Mouse (Mus musculus) cortical plate, adult 2 months (tissue): Measurements from ENCODE around the gene Tceanc. TPM values are rescaled to one million over a fixed set of nuclear protein-coding genes. Genes with fewer than 3 reads are reported as not detected.

Source experiments
- H3K27ac ChIP-seq: fragments of 200-500 bp; 2 replicates; pipeline ENCODE4 v1.5.1; 2012; ENCODE audit warnings: low read length, control low read depth, inconsistent platforms; ENCODE audit not compliant: insufficient read depth
- H3K4me1 ChIP-seq: fragments of 200-500 bp; 2 replicates; pipeline ENCODE4 v1.6.1; 2011; ENCODE audit warnings: low read length; ENCODE audit not compliant: control insufficient read depth, insufficient read depth
- H3K4me3 ChIP-seq: fragments of 200-500 bp; 2 replicates; pipeline ENCODE4 v1.5.1; 2011; ENCODE audit warnings: mild to moderate bottlenecking, low read length, control low read depth; ENCODE audit not compliant: insufficient read depth
- CTCF ChIP-seq: fragments of 200-500 bp; IDR thresholded peaks from 2 replicates; pipeline ENCODE4 v1.5.1; 2011; ENCODE audit warnings: mild to moderate bottlenecking, control low read depth, low read length; ENCODE audit not compliant: insufficient read depth; ENCODE audit errors: extremely low read depth
- POLR2A ChIP-seq: fragments of 200-500 bp; IDR thresholded peaks from 2 replicates; pipeline ENCODE4 v1.6.1; 2011; ENCODE audit warnings: mild to moderate bottlenecking, low read length, control low read depth; ENCODE audit not compliant: insufficient read depth; ENCODE audit errors: extremely low read depth
- polyA plus RNA-seq: library from polyadenylated mRNA; depleted of rRNA; stranded (reverse); fragments of >200 nt; gene quantifications from 2 replicates; pipeline ENCODE4 v1.2.3, GENCODE M21; 2012; rRNA removed

Tceanc gene
- polyA plus RNA-seq: 1.3 and 1.4 TPM in 2 replicates

DNA sequence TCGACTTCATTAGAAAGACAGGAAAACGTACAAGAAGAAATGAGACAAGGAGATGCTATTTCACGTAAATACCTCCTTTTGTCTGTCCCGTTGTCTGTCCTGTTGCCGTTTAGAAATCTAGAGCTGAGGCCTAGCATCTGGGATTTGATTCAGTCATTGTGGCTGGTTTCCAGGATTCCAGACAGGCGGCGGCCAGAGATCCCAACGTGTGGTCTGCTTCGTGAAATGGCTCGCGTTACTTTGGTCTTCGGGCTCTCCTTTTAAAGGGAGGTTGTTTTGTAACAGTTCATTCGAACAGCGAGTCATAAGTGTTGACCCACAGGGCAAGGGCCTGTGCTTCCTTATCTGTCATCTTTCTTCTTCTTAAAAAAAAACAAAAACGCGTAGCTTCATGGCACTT is at the start of gene Tceanc:
Tceanc (minus strand) TSS at position 223 of the 400 bp plus-strand sequence.
- Histone ChIP-seq H3K27ac (no peak within 1 kb of the TSS), H3K4me1 (no peaks in the 10 kb centered on the region), H3K4me3 (no peak within 1 kb of the TSS)
- TF ChIP-seq POLR2A (no peak), CTCF (no peak)

DNA sequence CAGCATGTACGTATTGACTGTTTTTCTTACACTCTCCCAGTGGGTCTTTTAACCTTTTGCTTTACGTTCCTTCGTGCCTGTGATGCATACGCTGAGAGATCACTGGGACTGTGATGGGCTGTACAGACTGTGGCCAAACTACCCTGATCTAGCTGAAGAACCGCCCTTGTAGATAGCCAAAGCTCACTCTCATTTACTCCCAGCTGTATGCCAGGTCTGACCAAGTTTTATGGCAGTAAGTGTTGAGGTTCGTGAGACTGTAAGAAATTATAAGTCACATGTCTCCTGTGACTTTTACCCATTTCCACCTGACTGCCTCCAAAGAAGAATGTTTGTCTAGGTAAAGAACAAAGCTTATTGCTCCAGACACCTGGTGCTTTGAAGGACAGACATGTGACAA is 47.6 kb upstream of the Tceanc start:
- TF ChIP-seq POLR2A (no peak), CTCF (no peak)
- no peaks in the 10 kb centered on the region for H3K4me1 ChIP-seq
- H3K27ac ChIP-seq: no peak overlapping the region
- no peak overlapping the region for H3K4me3 ChIP-seq

DNA sequence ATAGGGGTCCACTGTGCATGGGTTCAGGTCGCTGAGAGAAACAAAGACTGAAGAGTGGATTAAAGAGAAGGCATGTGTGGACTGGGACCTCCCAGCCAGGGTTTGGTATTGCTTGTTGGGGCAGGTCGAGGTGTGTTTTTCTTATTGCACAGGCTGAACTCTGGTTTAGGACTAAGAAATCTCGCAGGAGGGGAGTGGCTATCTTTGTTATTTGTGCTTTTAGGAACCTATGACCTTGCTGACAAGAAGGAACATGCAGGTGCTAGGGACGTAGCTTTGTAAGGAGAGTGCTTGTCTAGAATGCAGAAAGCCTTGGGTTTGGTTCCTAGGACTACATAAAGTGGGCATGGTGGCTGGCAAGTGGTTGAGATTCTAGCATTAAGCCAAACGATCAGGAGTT is 47.0 kb upstream of the Tceanc start:
- Histone ChIP-seq H3K27ac (no peak overlapping the region), H3K4me3 (no peak overlapping the region), H3K4me1 (no peaks in the 10 kb centered on the region)
- TF ChIP-seq CTCF: no peak
- no peak for TF ChIP-seq POLR2A

DNA sequence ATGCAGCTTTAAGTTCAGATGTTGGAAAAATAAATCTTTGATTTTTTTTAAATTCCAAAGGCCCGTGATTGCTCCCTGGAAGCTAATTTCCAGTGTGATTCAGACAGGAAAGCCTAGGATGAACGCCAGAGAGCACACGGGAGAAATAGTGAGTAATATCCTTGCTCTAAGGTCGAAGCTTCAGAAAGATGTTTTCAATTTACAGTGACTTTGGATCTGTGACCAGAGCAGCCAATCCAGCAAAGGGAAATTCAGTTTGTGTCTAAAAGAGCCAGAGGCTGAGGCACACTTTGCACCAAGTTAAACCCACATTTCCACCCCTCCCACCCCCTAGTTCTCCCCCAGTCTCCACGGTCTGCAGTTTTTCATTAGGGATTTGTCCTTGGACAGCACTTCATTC is 46.5 kb upstream of the Tceanc start:
- no peak overlapping the region for H3K27ac ChIP-seq

DNA sequence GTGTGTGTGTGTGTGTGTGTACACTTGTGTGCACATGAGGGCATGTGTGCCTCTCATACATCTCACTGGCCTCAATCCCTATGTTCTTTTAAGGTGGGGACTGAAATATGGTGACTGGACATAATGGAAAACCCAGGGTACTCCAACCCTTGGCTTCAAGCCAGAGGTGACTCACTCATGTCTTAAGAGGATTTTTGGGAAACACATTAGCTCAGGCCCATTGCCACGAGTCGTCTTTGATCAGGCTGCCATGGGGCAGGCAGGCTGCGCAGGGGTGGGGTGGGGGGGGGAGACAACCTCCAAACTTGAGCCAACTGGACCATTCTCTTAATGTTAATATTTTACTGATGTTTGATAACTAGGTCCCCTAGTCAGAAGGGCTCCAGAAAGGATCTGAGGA is 41.0 kb upstream of the Tceanc start:
- no peak for TF ChIP-seq CTCF
- TF ChIP-seq POLR2A: no peak
- Histone ChIP-seq H3K4me1 (no peaks in the 10 kb centered on the region), H3K4me3 (no peak overlapping the region), H3K27ac (no peak overlapping the region)

More for the DNA sequence above, 46.5 kb upstream of the Tceanc start:
- TF ChIP-seq CTCF: no peak
- no peak for TF ChIP-seq POLR2A
- Histone ChIP-seq H3K4me1 (no peaks in the 10 kb centered on the region), H3K4me3 (no peak overlapping the region)

DNA sequence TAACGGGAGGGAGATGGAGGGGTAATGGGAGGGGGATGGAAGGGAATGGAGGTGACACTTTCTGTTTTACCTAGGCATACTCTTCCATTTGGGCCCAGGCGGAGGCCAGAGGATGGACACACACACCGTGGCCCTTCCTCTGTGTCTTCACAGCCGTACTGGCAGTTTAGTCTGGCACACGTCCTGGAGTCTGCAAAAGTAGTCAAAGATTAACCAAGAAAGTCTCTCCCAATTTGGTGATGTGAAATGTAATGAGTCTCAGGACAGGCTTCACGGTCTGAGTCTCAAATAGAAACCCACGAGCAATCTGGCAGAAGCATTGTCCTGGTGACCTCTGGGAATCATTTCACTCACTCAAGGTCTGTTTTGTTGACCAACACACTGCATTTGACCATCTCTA is 34.0 kb upstream of the Tceanc start:
- TF ChIP-seq POLR2A: no peak

DNA sequence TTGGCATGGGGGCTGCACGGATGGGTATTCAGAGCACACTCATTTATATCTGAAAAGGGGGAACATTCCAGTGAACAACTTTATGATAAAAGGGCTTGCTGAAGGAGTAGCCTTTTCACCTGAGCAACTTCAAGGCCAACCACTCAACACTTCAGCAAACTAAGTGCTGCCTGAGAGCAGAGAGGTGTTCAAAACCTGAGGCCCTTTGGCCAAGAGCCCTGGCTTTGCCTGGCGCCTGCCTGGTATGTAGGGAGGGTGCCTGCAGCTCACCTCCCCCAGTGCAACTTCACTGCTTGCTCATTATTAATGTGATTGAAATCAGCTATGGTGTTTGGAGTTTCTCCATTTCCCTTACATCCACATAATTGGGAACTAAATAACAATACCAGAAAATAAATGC is 28.1 kb upstream of the Tceanc start:
- Histone ChIP-seq H3K4me1 (no peaks in the 10 kb centered on the region), H3K27ac (no peak overlapping the region), H3K4me3 (no peak overlapping the region)
- TF ChIP-seq CTCF: no peak

More for the DNA sequence above, 34.0 kb upstream of the Tceanc start:
- H3K4me1 ChIP-seq: no peaks in the 10 kb centered on the region
- H3K4me3 ChIP-seq: no peak overlapping the region
- no peak overlapping the region for H3K27ac ChIP-seq

DNA sequence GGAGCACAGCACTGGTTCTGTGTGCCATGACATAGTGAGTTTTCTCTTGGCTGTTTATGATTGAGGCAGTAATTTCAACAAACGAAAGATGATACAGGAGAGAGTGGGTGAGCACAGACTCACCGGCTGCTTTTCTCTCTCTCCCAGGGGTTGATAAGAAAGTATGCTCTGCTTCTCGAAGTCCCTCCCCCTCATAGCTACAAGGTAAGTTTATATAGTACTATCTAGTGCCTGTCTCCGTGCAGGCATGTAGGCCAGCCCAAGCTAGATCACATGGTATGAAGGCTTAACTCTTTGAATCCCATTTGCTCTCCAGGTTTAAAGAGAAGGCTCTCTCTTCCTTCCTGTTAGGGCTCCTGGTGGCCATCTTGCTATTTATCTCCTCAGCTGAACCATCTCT is 16.8 kb upstream of the Tceanc start:
- Histone ChIP-seq H3K27ac (no peak overlapping the region), H3K4me1 (no peaks in the 10 kb centered on the region), H3K4me3 (no peak overlapping the region)
- TF ChIP-seq POLR2A: no peak
- no peak for TF ChIP-seq CTCF

DNA sequence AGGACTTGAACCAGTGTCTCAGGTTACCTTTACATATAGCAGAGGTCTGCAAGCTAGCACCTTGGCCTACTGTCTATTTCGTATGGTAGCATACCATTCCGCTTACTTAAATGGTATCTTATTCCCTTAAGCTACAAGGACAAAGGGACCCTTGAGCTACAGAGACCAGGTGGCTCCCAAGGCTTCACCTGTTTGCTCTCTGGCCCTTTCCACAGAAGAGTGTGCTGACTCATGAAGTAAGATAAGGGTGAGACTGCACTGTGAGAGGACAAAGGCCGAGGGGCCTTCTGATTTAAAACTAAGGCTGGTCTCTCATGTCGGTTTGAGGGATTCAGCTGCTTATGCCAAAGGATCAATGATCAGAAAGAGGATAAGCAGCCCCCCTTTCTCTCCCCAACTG is 15.1 kb upstream of the Tceanc start:
- Histone ChIP-seq H3K4me1 (no peaks in the 10 kb centered on the region), H3K4me3 (no peak overlapping the region), H3K27ac (no peak overlapping the region)
- TF ChIP-seq CTCF (no peak), POLR2A (no peak)

DNA sequence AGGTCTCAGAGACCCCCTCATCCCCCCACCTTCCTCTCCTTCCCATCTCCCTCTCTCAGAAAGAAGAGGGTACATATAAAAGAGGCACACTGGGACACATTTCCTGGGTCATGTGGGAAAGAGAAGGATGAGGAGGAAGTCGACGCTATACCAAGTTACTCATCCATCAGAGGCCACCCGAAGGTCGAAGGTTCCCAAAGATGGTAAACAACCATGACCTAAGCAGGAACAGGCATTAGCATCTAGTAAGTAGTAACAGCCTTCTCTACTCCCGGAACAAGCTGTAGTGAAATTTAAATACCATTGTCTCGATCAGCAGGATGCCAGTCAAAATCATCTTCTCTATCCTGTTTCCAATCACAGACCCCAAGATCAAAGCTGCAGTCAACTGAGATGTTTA is 13.3 kb upstream of the Tceanc start:
- no peak overlapping the region for H3K27ac ChIP-seq
- TF ChIP-seq CTCF (no peak), POLR2A (no peak)

DNA sequence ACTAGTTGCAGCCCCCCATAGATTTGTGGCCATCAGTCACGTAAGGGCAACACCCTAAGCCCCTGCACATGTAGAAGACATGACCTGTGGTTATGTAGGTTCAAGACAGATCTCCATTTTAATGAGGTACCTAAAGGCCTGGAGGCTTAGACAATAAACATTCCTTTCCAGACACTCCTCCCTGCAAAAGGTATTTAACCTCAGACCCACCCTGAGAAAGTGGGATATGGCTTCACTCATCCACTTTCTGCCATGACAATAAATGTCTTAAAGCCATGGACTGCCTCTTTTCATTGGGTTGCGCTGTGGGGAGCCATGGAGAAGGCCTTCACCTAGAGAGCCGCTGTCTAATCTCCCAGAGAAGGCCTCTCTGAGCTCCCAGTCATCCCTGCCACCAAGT is 9.8 kb upstream of the Tceanc start:
- Histone ChIP-seq H3K27ac (no peak overlapping the region), H3K4me1 (no peaks in the 10 kb centered on the region), H3K4me3 (no peak overlapping the region)
- TF ChIP-seq POLR2A (no peak), CTCF (no peak)

More for the DNA sequence above, 13.3 kb upstream of the Tceanc start:
- Histone ChIP-seq H3K4me3 (no peak overlapping the region), H3K4me1 (no peaks in the 10 kb centered on the region)
